Mouse (Mus musculus): ENCODE measurements at regions not wholly inside any gene's neighbourhood (a gene's known extent, or its start where the extent isn't known, plus 50 kb on each side); places are given as distances from the start of the nearest gene placed in this dataset.
"Not testable (repeated sequence)": the region's sequence is repeated elsewhere in the genome, so short reads cannot be mapped to it uniquely, and the experiment has no call there.

- DNase-seq, result no peak
Measured at GRCm38 (mm10) chr15:59728817-59729560, 287.4 kb downstream of the 4933412E24Rik start.

DNA sequence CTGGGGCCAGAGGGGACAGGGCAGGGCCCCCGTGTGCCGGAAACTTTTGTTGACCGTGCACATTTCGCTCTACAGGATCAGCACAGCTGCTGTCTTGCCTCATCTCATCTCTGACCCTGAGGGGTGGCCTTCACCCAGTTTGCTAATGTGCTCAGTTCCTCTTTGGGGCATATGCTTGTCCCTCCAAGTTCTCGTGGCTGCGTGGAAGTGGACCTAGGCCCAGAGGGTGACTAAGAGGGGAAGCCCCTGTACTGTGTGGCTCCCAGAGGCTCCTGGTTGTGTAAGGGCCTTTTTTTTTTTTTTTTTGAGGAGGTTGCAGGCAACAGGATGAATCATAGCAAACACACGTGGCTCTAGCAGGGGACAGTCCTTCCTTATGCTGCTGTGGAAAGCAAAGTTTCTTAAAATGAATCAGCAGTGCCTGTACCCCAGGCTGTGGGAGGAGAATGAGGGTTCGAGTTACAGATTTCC, 288.2 kb downstream of the 4933412E24Rik start:
- DNase-seq, result peak; percentile 18

DNA sequence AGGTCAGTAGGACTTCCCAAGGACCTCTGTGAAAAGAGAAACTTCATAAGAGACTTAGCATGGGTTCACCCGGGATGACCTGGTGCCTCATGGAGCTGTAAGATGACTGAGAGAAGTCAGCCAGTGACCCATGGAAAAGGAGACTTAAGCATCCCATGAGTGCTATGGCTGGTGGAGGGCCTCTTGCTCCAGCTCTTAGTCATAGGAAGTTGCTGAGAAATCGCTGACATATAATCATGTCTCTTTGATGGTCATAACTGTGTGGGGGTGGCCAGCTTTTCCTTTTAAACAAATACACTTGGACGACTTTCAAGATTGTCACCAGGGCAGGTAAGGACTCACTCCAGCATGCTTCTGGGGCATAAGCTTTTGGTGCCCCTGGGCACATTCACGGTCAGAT, 290.5 kb downstream of the 4933412E24Rik start:
- DNase-seq, result no peak

- no peak for DNase-seq
Measured at GRCm38 (mm10) chr15:59722661-59723413, 293.6 kb downstream of the 4933412E24Rik start.

GRCm38 (mm10) chr15:59721420-59721819, 295.0 kb downstream of the 4933412E24Rik start:
- DNase-seq, result no peak

GRCm38 (mm10) chr15:59721018-59721417, 295.4 kb downstream of the 4933412E24Rik start:
- DNase-seq, result no peak

DNA sequence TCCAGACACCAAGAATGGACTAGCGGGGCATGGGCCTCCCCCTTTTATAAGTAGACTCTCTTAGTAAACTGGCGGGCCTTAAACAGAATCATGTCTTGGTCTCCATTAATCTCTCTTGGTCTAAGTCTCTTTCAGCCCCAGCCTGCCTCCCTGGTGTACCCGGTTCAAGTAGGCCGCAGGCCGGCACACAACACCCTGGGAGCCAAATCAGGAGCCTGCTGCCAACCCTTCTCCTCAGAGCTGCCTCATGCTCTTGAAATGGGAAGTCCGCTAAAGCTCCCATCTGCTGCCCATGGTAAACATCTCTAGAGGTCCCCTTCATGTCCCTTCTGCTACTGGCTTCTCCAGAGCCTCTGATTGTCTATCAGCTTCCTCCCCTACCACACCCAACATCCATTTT, 296.3 kb downstream of the 4933412E24Rik start:
- DNase-seq, result no peak

GRCm38 (mm10) chr15:59719383-59720128, 296.9 kb downstream of the 4933412E24Rik start:
- DNase-seq, result not testable (repeated sequence)

- no peak for DNase-seq
Measured at GRCm38 (mm10) chr15:59716872-59717271, 299.5 kb downstream of the 4933412E24Rik start.

GRCm38 (mm10) chr15:59715951-59716350, 300.5 kb downstream of the 4933412E24Rik start:
- DNase-seq, result no peak

DNA sequence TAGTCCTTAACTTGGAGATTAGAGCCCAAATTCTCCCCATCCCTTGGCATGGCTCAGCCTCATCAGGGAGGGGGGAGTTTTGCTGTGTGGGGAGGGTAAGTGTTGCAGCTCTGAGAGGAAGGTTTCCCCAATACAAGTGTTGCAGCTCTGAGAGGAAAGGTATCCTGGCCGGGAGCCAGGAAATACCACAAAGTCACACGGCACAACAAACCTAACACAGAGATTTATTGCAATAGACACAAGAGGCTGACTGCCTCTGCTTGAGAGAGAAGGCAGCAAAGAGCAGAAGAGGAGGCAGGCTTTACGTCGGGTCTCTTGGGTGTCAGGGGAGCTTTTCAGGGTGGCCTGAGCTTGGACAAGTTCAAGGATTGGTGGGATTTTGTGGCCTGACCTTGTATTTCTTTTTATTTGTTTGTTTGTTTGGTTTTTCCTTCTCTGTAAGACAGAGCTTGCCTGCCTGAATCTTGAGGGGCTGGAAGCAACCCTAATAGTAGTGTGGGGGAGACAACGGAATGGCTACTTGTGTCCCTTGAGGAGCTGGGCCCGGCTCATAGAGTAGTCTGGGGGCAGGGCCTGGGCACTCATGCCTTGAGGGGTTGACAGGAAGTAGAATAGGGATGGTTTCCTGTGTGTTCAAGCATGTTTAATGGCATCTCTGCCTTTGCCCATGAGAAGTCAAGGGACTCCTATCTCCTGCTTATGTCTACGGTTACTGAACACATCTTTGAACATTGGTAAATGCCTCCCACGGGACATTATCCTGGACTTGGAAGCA, 302.3 kb downstream of the 4933412E24Rik start:
- DNase-seq, result no peak

GRCm38 (mm10) chr15:59712077-59712752, 304.2 kb downstream of the 4933412E24Rik start:
- no peak for DNase-seq

GRCm38 (mm10) chr15:59709925-59710324, 306.5 kb downstream of the 4933412E24Rik start:
- DNase-seq, result no peak

DNA sequence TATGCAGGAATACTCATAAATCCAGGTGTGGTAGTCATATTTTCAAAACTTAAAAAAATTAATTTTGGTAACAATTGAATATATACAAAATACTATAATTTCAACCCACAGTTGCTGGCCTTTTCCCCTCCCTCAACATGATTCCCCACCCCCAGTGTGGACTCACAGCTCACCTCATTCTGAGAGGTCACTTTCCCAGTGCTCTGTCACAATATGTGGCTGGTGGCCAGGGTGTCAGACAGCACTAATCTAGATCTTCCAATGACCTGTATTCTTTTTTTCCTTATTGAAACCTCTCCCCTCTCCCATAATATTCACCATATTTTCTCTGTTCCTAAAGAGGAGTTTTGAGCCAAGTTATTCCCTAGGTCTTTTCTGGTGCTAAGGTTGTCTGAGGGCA, 308.0 kb downstream of the 4933412E24Rik start:
- DNase-seq, result no peak

- DNase-seq, result no peak
Measured at GRCm38 (mm10) chr15:59707081-59707480, 309.3 kb downstream of the 4933412E24Rik start.
